Mouse (Mus musculus): ENCODE data around the gene Slc22a22.

- no peak for TF ChIP-seq CTCF (IDR thresholded peaks at IDR 0.05; ENCODE audit: low read depth)
- TF ChIP-seq EP300 (IDR thresholded peaks at IDR 0.05; ENCODE audit: low read depth), result no peak
These were observed 83.4 kb downstream of the Slc22a22 start for GRCm38 (mm10) chr15:57394053-57394452.
